Mouse (Mus musculus) liver, embryonic 14.5 days (tissue): ENCODE measurements around the gene Dydc1.
A peak's percentile ranks its signal among the peaks of the same experiment; 100 is the strongest.

ENCODE experiments used
- CTCF ChIP-seq: IDR thresholded peaks from 2 replicates; pipeline ENCODE4 v1.5.1; 2016; ENCODE audit warnings: antibody characterized with exemption, low read depth, control low read depth
- EP300 ChIP-seq: IDR thresholded peaks from 2 replicates; pipeline ENCODE4 v1.6.1; 2016; ENCODE audit warnings: antibody characterized with exemption, low read depth

- TF ChIP-seq CTCF, result peak; percentile 66
- no peak for TF ChIP-seq EP300
Observed at GRCm38 (mm10) chr14:41087509-41087908, 14.8 kb downstream of the Dydc1 start.
